Mouse (Mus musculus) C2C12 (cell line): ENCODE measurements around the gene Vars.

Source experiments
- CEBPB ChIP-seq: IDR thresholded peaks from one replicate; pipeline ENCODE4 v1.6.1; 2011; ENCODE audit warnings: low read depth, mild to moderate bottlenecking, control low read depth, moderate library complexity
- CTCF ChIP-seq: IDR thresholded peaks from one replicate; pipeline ENCODE4 v1.5.1; 2011; ENCODE audit not compliant: control insufficient read depth, insufficient read depth, insufficient read length
- FOSL1 ChIP-seq: IDR thresholded peaks from one replicate; pipeline ENCODE4 v1.8.0; 2011; ENCODE audit warnings: mild to moderate bottlenecking, low read length; ENCODE audit not compliant: poor library complexity, insufficient read depth, severe bottlenecking
- MAX ChIP-seq: IDR thresholded peaks from one replicate; pipeline ENCODE4 v1.6.1; 2011; ENCODE audit warnings: mild to moderate bottlenecking, control low read depth
- MYOD1 ChIP-seq: IDR thresholded peaks from one replicate; pipeline ENCODE4 v1.6.1; 2011; ENCODE audit warnings: low read depth; ENCODE audit not compliant: control insufficient read depth, insufficient read length
- MYOG ChIP-seq: IDR thresholded peaks from one replicate; pipeline ENCODE4 v1.6.1; 2011; ENCODE audit not compliant: control insufficient read depth, insufficient read length; ENCODE audit errors: extremely low read depth
- USF1 ChIP-seq: IDR thresholded peaks from one replicate; pipeline ENCODE4 v1.6.1; 2011; ENCODE audit warnings: low read depth, mild to moderate bottlenecking, control low read depth, moderate library complexity

DNA sequence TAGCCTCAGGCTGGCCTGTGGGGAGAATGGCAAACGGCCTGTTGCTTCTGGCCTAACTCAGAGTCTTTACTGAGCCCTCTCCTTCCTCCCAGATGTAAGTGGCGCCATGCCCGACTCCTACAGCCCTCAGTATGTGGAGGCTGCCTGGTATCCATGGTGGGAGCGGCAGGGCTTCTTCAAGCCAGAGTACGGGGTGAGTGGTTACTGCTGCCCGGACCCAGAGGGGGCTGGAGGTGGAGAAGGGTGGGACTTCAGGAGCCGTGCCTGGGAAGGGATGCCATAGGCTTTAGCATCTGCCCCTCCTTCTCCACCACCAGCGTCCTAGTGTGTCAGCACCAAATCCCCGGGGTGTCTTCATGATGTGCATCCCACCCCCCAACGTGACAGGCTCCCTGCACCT is 4.4 kb downstream of the Vars start:
- no peak for TF ChIP-seq USF1
- no peak for TF ChIP-seq FOSL1
- no peak for TF ChIP-seq CTCF
- no peak for TF ChIP-seq CEBPB
- no peak for TF ChIP-seq MYOD1
- no peak for TF ChIP-seq MAX
- TF ChIP-seq MYOG = no peak
